Mouse (Mus musculus) myocyte (in vitro differentiated cells): ENCODE results near the gene Islr. TPM values are rescaled to one million over a fixed set of nuclear protein-coding genes. Genes with fewer than 3 reads are reported as not detected.

ENCODE experiments used
- H3K27me3 ChIP-seq: one replicate; pipeline ENCODE4 v1.6.1; 2011; ENCODE audit not compliant: control insufficient read depth, insufficient read depth, insufficient read length
- H3K36me3 ChIP-seq: one replicate; pipeline ENCODE4 v1.6.1; 2011; ENCODE audit not compliant: control insufficient read depth, insufficient read depth
- H3K4me2 ChIP-seq: one replicate; pipeline ENCODE4 v1.6.1; 2011; ENCODE audit warnings: low read depth, control low read depth
- H3K4me3 ChIP-seq: one replicate; pipeline ENCODE4 v1.5.1; 2011; ENCODE audit warnings: mild to moderate bottlenecking, control low read depth, moderate library complexity
- H3K79me2 ChIP-seq: one replicate; pipeline ENCODE4 v1.6.1; 2011; ENCODE audit not compliant: control insufficient read depth, insufficient read depth
- H3ac ChIP-seq: one replicate; pipeline ENCODE4 v1.6.1; 2011; ENCODE audit not compliant: control insufficient read depth, insufficient read length
- CEBPB ChIP-seq: IDR thresholded peaks from 2 replicates; pipeline ENCODE4 v1.6.1; 2011; ENCODE audit warnings: mild to moderate bottlenecking, moderate library complexity; ENCODE audit not compliant: poor library complexity, insufficient read depth, severe bottlenecking
- E2F4 ChIP-seq: IDR thresholded peaks from one replicate; pipeline ENCODE4 v1.6.1; 2011; ENCODE audit warnings: mild to moderate bottlenecking, control low read depth, moderate library complexity; ENCODE audit not compliant: insufficient read depth
- MAX ChIP-seq: IDR thresholded peaks from one replicate; pipeline ENCODE4 v1.6.1; 2011; ENCODE audit warnings: low read depth, mild to moderate bottlenecking, control low read depth
- MYOD1 ChIP-seq, 3 experiments: IDR thresholded peaks; one replicate each; pipeline ENCODE4 v1.6.1; 2011; ENCODE audit warnings: control low read depth in 2 of 3, low read depth in 2 of 3, mild to moderate bottlenecking in 2 of 3, moderate library complexity in 1 of 3; ENCODE audit not compliant: insufficient read length in 2 of 3, control insufficient read depth in 1 of 3
- MYOG ChIP-seq, 3 experiments: IDR thresholded peaks; one replicate each; pipeline ENCODE4 v1.6.1; 2011; ENCODE audit warnings: control low read depth in 2 of 3, low read depth in 2 of 3, mild to moderate bottlenecking in 2 of 3; ENCODE audit not compliant: insufficient read length in 2 of 3, control insufficient read depth in 1 of 3, insufficient read depth in 1 of 3
- POLR2A ChIP-seq: IDR thresholded peaks from one replicate; pipeline ENCODE4 v1.6.1; 2011; ENCODE audit warnings: low read depth, mild to moderate bottlenecking, control low read depth, moderate library complexity; ENCODE audit not compliant: insufficient read length
- POLR2AphosphoS2 ChIP-seq: IDR thresholded peaks from one replicate; pipeline ENCODE4 v1.6.1; 2011; ENCODE audit warnings: low read depth, control low read depth; ENCODE audit not compliant: insufficient read length
- REST ChIP-seq: IDR thresholded peaks from one replicate; pipeline ENCODE4 v1.6.1; 2011; ENCODE audit warnings: mild to moderate bottlenecking, control low read depth, moderate library complexity; ENCODE audit not compliant: insufficient read depth, insufficient read length
- SRF ChIP-seq: IDR thresholded peaks from one replicate; pipeline ENCODE4 v1.6.1; 2011; ENCODE audit warnings: low read depth; ENCODE audit not compliant: control insufficient read depth, insufficient read length
- TCF12 ChIP-seq: IDR thresholded peaks from one replicate; pipeline ENCODE4 v1.6.1; 2011; ENCODE audit warnings: mild to moderate bottlenecking, control low read depth; ENCODE audit not compliant: poor library complexity, insufficient read depth, severe bottlenecking
- TCF3 ChIP-seq: IDR thresholded peaks from one replicate; pipeline ENCODE4 v1.6.1; 2011; ENCODE audit warnings: low read depth, control low read depth; ENCODE audit not compliant: insufficient read length
- USF1 ChIP-seq: IDR thresholded peaks from one replicate; pipeline ENCODE4 v1.6.1; 2011; ENCODE audit warnings: low read depth, mild to moderate bottlenecking, control low read depth, moderate library complexity
- polyA plus RNA-seq: library from polyadenylated mRNA; unstranded; fragments of >200 nt; fragmentation: generic; extraction: Trizol; gene quantifications from one replicate; pipeline ENCODE4 v1.2.1, GENCODE M21; 2012; ENCODE audit warnings: missing spikeins

The Islr gene
- polyA plus RNA-seq, 1 experiment: 30.3 TPM

DNA sequence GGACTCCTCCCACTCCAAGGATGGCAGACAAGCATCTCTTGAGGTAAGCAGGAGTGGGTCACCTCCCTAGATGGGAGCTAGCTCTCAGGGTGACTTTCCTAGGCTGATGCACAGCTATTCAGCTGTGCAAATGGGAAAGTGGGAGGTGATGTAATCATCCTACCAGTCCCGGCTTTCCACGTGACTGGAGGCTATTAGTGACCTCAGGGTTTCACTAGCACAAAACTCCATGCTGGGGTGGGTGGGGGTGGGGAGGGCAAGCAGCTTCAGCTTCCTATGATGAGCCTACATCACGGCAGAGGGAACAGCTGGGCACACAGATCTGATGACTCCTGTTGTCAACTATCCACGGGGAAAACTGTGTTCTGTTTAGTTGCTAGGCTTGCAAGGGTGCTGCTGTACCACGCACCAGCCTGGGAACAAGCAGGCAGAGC is 29.3 kb downstream of the Islr start:
- TF ChIP-seq POLR2A (peak; percentile 31), CEBPB (peak; percentile 56; the same call in 1 of the 2 replicates), TCF3 (peak; percentile 21), TCF12 (no peak), USF1 (peak; percentile 89), MYOD1 (IDR thresholded peaks at IDR 0.05; ENCODE audit: control insufficient read depth in 1 of 3, insufficient read length in 2 of 3, low read depth in 2 of 3) (peak; percentile 11 to 88 (median 84)), MYOG (IDR thresholded peaks at IDR 0.05; ENCODE audit: control insufficient read depth in 1 of 3, insufficient read depth in 1 of 3, insufficient read length in 2 of 3, low read depth in 2 of 3) (peak in 2 of 3 experiments; percentile 11 to 64), POLR2AphosphoS2 (no peak)
- no peaks in the 10 kb centered on the region for H3K36me3 ChIP-seq
- no peak overlapping the region for H3K4me3 ChIP-seq
- no peaks in the 10 kb centered on the region for H3K27me3 ChIP-seq
- no peaks in the 10 kb centered on the region for H3K79me2 ChIP-seq
- peak overlapping the region; percentile 63 for H3K4me2 ChIP-seq
- no peak overlapping the region for H3ac ChIP-seq

DNA sequence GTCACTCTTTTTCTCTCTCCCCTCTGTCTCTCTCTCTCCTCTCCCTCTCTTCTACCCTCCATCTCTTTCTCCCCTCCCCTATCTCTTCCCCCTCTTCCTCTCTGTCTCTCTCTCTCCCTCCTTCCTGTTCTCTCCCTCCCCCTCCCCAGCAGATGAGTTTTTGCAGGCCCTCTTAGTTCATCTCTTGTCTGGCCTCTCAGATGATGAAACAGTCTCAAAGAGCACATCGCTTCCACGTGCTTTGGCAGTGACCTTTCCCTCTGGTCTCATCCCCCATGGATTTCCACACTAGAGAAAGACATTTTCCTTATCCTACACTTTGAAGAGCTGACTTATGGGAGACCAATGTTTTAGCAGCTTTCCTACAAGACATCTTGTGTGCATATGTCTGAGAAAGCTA is 31.2 kb downstream of the Islr start:
- no peak for TF ChIP-seq E2F4
- no peak for TF ChIP-seq POLR2AphosphoS2
- Histone ChIP-seq H3ac (no peak overlapping the region), H3K4me3 (no peak overlapping the region), H3K36me3 (no peaks in the 10 kb centered on the region), H3K4me2 (no peak overlapping the region), H3K27me3 (no peaks in the 10 kb centered on the region), H3K79me2 (no peaks in the 10 kb centered on the region)

DNA sequence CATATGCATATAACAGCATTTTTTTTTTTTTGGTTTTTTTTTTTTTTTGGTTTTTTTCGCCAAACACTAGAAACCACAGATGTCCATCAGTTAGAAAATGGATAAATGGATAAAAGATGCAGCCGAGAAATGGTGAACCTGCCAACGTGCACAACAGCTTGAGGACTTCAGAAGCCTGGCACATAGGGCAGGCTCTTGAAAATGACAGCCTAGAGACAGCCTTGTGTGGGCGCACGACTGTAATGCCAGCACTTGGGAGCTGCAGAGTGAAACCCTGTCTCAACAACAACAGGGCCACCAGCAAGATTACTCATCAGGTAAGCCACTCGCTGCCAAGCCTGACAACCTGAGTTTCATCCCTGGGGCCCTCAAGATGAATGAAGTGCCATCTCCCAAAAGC is 34.7 kb downstream of the Islr start:
- TF ChIP-seq TCF3 (no peak), MAX (no peak), TCF12 (no peak), USF1 (no peak), POLR2AphosphoS2 (no peak), MYOG (IDR thresholded peaks at IDR 0.05; ENCODE audit: control insufficient read depth in 1 of 3, insufficient read depth in 1 of 3, insufficient read length in 2 of 3, low read depth in 2 of 3) (no peak), MYOD1 (IDR thresholded peaks at IDR 0.05; ENCODE audit: control insufficient read depth in 1 of 3, insufficient read length in 2 of 3, low read depth in 2 of 3) (no peak)

DNA sequence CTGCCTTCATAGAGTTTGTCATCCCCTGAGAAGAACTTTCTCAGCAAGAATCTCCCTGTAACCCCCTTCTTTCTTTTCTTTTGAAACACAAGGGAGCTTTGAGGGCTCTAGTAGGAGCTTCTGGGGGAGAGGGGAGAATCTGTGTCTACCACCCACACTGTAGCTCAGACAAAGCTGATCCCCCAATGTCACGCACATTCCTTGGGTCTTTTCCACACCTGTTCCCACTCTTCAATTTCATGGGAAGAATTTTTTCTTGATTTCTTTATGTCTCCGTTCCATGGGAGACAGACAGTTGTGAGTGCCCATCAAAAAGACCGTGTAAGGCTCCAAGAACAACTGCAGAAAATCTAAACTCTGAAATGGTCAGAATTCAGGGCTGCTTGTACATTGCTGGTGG is 35.2 kb downstream of the Islr start:
- H3K36me3 ChIP-seq: no peaks in the 10 kb centered on the region
- no peak overlapping the region for H3ac ChIP-seq
- no peaks in the 10 kb centered on the region for H3K79me2 ChIP-seq
- TF ChIP-seq MYOD1 (IDR thresholded peaks at IDR 0.05; ENCODE audit: control insufficient read depth in 1 of 3, insufficient read length in 2 of 3, low read depth in 2 of 3) (peak; percentile 12 to 93 (median 83)), MAX (no peak), TCF12 (peak; percentile 2)
- H3K27me3 ChIP-seq: no peaks in the 10 kb centered on the region
- H3K4me2 ChIP-seq: peak overlapping the region; percentile 74
- no peak overlapping the region for H3K4me3 ChIP-seq

More for the DNA sequence above, 34.7 kb downstream of the Islr start:
- Histone ChIP-seq H3K27me3 (no peaks in the 10 kb centered on the region), H3K79me2 (no peaks in the 10 kb centered on the region), H3K4me3 (no peak overlapping the region), H3K36me3 (no peaks in the 10 kb centered on the region), H3K4me2 (peak overlapping the region; percentile 74), H3ac (no peak overlapping the region)

DNA sequence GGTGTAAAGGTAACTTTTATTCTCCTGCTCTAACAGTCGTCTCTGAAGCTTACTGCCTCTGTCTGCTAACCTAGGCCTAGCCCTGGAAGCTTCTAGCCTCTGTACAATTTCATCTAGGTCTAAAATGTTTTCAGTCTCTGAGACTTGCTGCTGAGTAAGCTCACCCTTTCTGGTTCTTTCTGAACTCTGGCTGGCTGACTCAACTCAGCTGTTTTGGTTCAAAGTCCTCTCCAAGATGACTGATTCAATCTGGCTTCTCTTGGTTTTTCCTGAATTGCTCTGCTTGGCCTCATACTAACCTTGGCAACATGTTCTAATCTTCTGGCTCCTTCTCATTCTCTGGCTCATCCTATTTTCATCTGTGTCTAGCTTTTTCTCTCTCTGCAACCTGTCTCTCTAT is 38.3 kb downstream of the Islr start:
- TF ChIP-seq MYOD1 (IDR thresholded peaks at IDR 0.05; ENCODE audit: control insufficient read depth in 1 of 3, insufficient read length in 2 of 3, low read depth in 2 of 3): no peak
- TF ChIP-seq CEBPB: no peak
- no peak for TF ChIP-seq TCF12
- no peak for TF ChIP-seq MAX
- no peaks in the 10 kb centered on the region for H3K36me3 ChIP-seq
- H3K4me2 ChIP-seq: no peak overlapping the region

DNA sequence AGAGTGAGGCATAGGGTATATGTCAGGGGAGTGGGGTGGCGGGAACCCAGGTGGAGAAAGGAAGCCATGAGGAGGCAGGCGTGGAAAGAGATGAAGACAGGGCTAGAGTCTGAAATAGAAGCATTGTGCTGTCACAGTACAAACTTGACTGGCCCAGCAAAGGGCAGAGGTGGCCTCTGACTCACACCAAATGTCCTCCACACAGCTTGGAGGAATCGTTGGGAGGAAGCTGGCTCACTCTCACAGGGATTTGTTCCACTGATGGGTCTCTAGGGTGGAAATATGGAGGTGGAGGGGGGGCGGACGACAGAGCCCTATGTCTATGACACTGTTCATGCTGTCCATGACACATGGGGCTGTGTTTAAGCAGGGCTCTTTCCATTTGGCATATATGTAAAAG is 41.0 kb downstream of the Islr start:
- no peak for TF ChIP-seq MAX
- TF ChIP-seq POLR2AphosphoS2: no peak
- TF ChIP-seq SRF: no peak
- no peak for TF ChIP-seq MYOG (IDR thresholded peaks at IDR 0.05; ENCODE audit: control insufficient read depth in 1 of 3, insufficient read depth in 1 of 3, insufficient read length in 2 of 3, low read depth in 2 of 3)
- no peak for TF ChIP-seq MYOD1 (IDR thresholded peaks at IDR 0.05; ENCODE audit: control insufficient read depth in 1 of 3, insufficient read length in 2 of 3, low read depth in 2 of 3)
- no peak for TF ChIP-seq USF1
- no peak for TF ChIP-seq CEBPB
- TF ChIP-seq TCF3: no peak
- TF ChIP-seq E2F4: no peak
- TF ChIP-seq TCF12: no peak
- no peak for TF ChIP-seq REST
- no peak for TF ChIP-seq POLR2A
- H3K36me3 ChIP-seq: no peaks in the 10 kb centered on the region
- H3K79me2 ChIP-seq: no peaks in the 10 kb centered on the region
- no peak overlapping the region for H3K4me3 ChIP-seq
- H3K4me2 ChIP-seq: no peak overlapping the region
- H3ac ChIP-seq: no peak overlapping the region
- no peaks in the 10 kb centered on the region for H3K27me3 ChIP-seq

More for the DNA sequence above, 38.3 kb downstream of the Islr start:
- H3K79me2 ChIP-seq: no peaks in the 10 kb centered on the region
- H3K4me3 ChIP-seq: no peak overlapping the region
- H3ac ChIP-seq: no peak overlapping the region
- H3K27me3 ChIP-seq: no peaks in the 10 kb centered on the region
